Mouse (Mus musculus) colon, adult 2 months (tissue): ENCODE results near the gene P2rx4. TPM values are rescaled to one million over a fixed set of nuclear protein-coding genes. Genes with fewer than 3 reads are reported as not detected.

ENCODE experiments used
- polyA plus RNA-seq: library from polyadenylated mRNA; depleted of rRNA; stranded (reverse); fragments of >200 nt; gene quantifications from 2 replicates; pipeline ENCODE4 v1.2.3, GENCODE M21; 2012; rRNA removed

The P2rx4 gene
- 178 and 213 TPM in 2 replicates for polyA plus RNA-seq

GRCm38 (mm10) chr5:122707276-122708181 is at the start of gene P2rx4:
P2rx4 (plus strand) TSS chr5:122707544.

Other genes with a start within 250 kb of the P2rx4 start
- 85.2 and 89.9 TPM in 2 replicates for gene Atp2a2, start 205.3 kb upstream of the P2rx4 start, polyA plus RNA-seq
- 0.99 and 1.5 TPM in 2 replicates for gene Ift81, start 93.0 kb upstream of the P2rx4 start, polyA plus RNA-seq
- 18.6 and 23.0 TPM in 2 replicates for gene P2rx7, start 63.6 kb upstream of the P2rx4 start, polyA plus RNA-seq
- 13.0 and 16.7 TPM in 2 replicates for gene Camkk2, start 71.9 kb downstream of the P2rx4 start, polyA plus RNA-seq
- 138 and 152 TPM in 2 replicates for gene Anapc5, start 113.8 kb downstream of the P2rx4 start, polyA plus RNA-seq
- 6.1 and 6.5 TPM in 2 replicates for gene Rnf34, start 142.5 kb downstream of the P2rx4 start, polyA plus RNA-seq